Mouse (Mus musculus): ENCODE measurements at regions not wholly inside any gene's neighbourhood (a gene's known extent, or its start where the extent isn't known, plus 50 kb on each side); places are given as distances from the start of the nearest gene placed in this dataset.

- Histone ChIP-seq H3K9ac (replicated peaks; ENCODE audit: low read depth, low read length) (no peak overlapping the region), H3K36me3 (ENCODE audit: control insufficient read depth, insufficient read depth) (no peaks in the 10 kb centered on the region), H3K4me1 (replicated peaks; ENCODE audit: control insufficient read depth, insufficient read depth, low read length) (no peaks in the 10 kb centered on the region), H3K9me3 (ENCODE audit: control insufficient read depth, low read length) (no peaks in the 10 kb centered on the region), H3K27me3 (replicated peaks; ENCODE audit: control insufficient read depth, insufficient read depth, low read length) (no peaks in the 10 kb centered on the region), H3K4me3 (replicated peaks; ENCODE audit: low read length) (no peak overlapping the region), H3K27ac (ENCODE audit: low read length) (no peak overlapping the region), H3K4me2 (ENCODE audit: low read length) (no peak overlapping the region)
- no peak for ATAC-seq
Observed at GRCm38 (mm10) chr3:140205914-140206313, 1000.4 kb downstream of the Stpg2 start.

DNA sequence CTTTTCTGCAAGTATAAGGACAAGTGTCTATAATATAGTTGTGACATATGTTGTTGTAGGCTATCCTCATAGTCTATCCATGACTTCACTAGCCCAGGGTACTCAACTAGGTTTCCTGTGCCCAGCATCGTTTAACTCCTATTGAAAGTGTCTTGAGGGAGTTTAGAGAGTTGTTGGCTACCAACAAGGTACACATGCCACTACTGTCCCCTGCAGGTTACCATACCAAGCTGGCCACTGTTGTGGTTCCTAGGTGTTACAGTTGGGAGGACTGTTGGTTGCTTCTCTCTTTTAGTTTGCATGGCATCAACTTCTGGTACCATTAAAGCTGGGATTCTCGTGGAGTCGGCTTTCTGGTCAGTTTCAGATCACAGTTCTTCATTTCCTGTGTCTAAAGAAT, 990.7 kb downstream of the Pdha2 start:
- 84% methylated on average over 3 of the region's 3 CpGs for WGBS
- H3K27ac ChIP-seq (ENCODE audit: low read length) = no peak overlapping the region
- H3K9me3 ChIP-seq (ENCODE audit: control insufficient read depth, low read length) = no peaks in the 10 kb centered on the region
- H3K36me3 ChIP-seq (ENCODE audit: control insufficient read depth, insufficient read depth) = no peaks in the 10 kb centered on the region
- no peak overlapping the region for H3K4me2 ChIP-seq (ENCODE audit: low read length)
- H3K9ac ChIP-seq (replicated peaks; ENCODE audit: low read depth, low read length) = no peak overlapping the region
- H3K4me1 ChIP-seq (replicated peaks; ENCODE audit: control insufficient read depth, insufficient read depth, low read length) = no peaks in the 10 kb centered on the region
- no peak for ATAC-seq
- no peaks in the 10 kb centered on the region for H3K27me3 ChIP-seq (replicated peaks; ENCODE audit: control insufficient read depth, insufficient read depth, low read length)
- H3K4me3 ChIP-seq (replicated peaks; ENCODE audit: low read length) = no peak overlapping the region

DNA sequence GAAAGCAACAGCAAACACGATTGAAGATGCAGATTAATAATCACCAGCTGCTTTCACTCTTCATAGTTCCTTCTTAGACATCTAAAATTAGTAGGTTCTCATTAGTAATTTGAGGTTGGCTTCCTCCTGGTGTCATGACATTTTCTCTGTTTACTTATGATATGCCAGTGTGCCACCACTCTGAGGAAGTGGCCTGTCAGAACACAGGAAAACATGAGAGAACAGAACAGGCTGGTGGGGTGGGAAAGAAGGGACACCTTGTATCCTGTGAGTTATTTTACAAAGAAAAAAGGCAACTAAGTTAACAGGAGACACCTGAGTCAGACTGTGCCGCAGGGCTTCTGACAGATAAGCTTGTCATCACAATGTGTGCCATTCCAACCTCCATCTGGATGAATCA, 981.4 kb downstream of the Pdha2 start:
- Histone ChIP-seq H3K9ac (replicated peaks; ENCODE audit: low read depth, low read length) (no peak overlapping the region), H3K27ac (ENCODE audit: low read length) (no peak overlapping the region), H3K4me3 (replicated peaks; ENCODE audit: low read length) (no peak overlapping the region), H3K27me3 (replicated peaks; ENCODE audit: control insufficient read depth, insufficient read depth, low read length) (no peaks in the 10 kb centered on the region), H3K36me3 (ENCODE audit: control insufficient read depth, insufficient read depth) (no peaks in the 10 kb centered on the region), H3K4me2 (ENCODE audit: low read length) (no peak overlapping the region), H3K9me3 (ENCODE audit: control insufficient read depth, low read length) (no peaks in the 10 kb centered on the region), H3K4me1 (replicated peaks; ENCODE audit: control insufficient read depth, insufficient read depth, low read length) (no peaks in the 10 kb centered on the region)
- 82% methylated on average over 2 of the region's 2 CpGs for WGBS
- no peak for ATAC-seq

- no peak overlapping the region for H3K4me2 ChIP-seq (ENCODE audit: low read length)
- no peak for ATAC-seq
- H3K4me3 ChIP-seq (replicated peaks; ENCODE audit: low read length) = no peak overlapping the region
- H3K9me3 ChIP-seq (ENCODE audit: control insufficient read depth, low read length) = no peaks in the 10 kb centered on the region
- H3K4me1 ChIP-seq (replicated peaks; ENCODE audit: control insufficient read depth, insufficient read depth, low read length) = no peaks in the 10 kb centered on the region
- no peak overlapping the region for H3K9ac ChIP-seq (replicated peaks; ENCODE audit: low read depth, low read length)
- H3K27ac ChIP-seq (ENCODE audit: low read length) = no peak overlapping the region
- WGBS = 89% methylated on average over 4 of the region's 4 CpGs
- H3K27me3 ChIP-seq (replicated peaks; ENCODE audit: control insufficient read depth, insufficient read depth, low read length) = no peaks in the 10 kb centered on the region
- no peaks in the 10 kb centered on the region for H3K36me3 ChIP-seq (ENCODE audit: control insufficient read depth, insufficient read depth)
Observed at GRCm38 (mm10) chr3:140233144-140233543, 979.0 kb downstream of the Pdha2 start.

DNA sequence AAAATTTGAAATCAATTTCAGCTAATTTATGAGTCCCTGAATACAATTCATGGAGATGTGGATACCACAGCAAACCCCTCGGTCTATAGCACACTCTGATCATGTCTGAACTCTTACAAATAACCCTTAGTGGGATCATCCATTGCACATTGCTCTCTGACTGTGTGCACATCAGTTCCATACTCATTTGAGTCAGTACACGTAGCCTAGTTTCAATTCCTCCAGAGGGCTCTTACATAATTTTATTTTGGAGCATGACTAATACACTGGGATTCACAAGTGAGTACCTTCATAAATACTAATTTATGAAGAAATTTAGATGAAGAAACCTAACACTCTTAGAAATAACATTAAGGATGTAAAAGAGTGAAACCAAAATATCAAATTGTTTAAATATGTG, 978.3 kb downstream of the Pdha2 start:
- H3K4me1 ChIP-seq (replicated peaks; ENCODE audit: control insufficient read depth, insufficient read depth, low read length) = no peaks in the 10 kb centered on the region
- H3K4me2 ChIP-seq (ENCODE audit: low read length) = no peak overlapping the region
- ATAC-seq = no peak
- no peak overlapping the region for H3K9ac ChIP-seq (replicated peaks; ENCODE audit: low read depth, low read length)
- no peaks in the 10 kb centered on the region for H3K36me3 ChIP-seq (ENCODE audit: control insufficient read depth, insufficient read depth)
- no peak overlapping the region for H3K27ac ChIP-seq (ENCODE audit: low read length)
- 89% methylated on average over 2 of the region's 2 CpGs for whole genome bisulfite sequencing
- no peak overlapping the region for H3K4me3 ChIP-seq (replicated peaks; ENCODE audit: low read length)
- no peaks in the 10 kb centered on the region for H3K9me3 ChIP-seq (ENCODE audit: control insufficient read depth, low read length)
- no peaks in the 10 kb centered on the region for H3K27me3 ChIP-seq (replicated peaks; ENCODE audit: control insufficient read depth, insufficient read depth, low read length)

- 67% methylated on average over 1 of the region's 1 CpGs for WGBS
- H3K9ac ChIP-seq (replicated peaks; ENCODE audit: low read depth, low read length) = no peak overlapping the region
- H3K4me2 ChIP-seq (ENCODE audit: low read length) = no peak overlapping the region
- no peak overlapping the region for H3K4me3 ChIP-seq (replicated peaks; ENCODE audit: low read length)
- H3K4me1 ChIP-seq (replicated peaks; ENCODE audit: control insufficient read depth, insufficient read depth, low read length) = no peaks in the 10 kb centered on the region
- H3K9me3 ChIP-seq (ENCODE audit: control insufficient read depth, low read length) = no peaks in the 10 kb centered on the region
- H3K27ac ChIP-seq (ENCODE audit: low read length) = no peak overlapping the region
- ATAC-seq = no peak
- no peaks in the 10 kb centered on the region for H3K27me3 ChIP-seq (replicated peaks; ENCODE audit: control insufficient read depth, insufficient read depth, low read length)
- H3K36me3 ChIP-seq (ENCODE audit: control insufficient read depth, insufficient read depth) = no peaks in the 10 kb centered on the region
Observed at GRCm38 (mm10) chr3:140239276-140239675, 972.9 kb downstream of the Pdha2 start.

Small RNAs in the stretch of these regions (microRNA-seq; reads per million reads assigned to microRNA genes)
- gene Mir7j = 99.3 reads per million, percentile 54 among the genes with 10 or more reads in this experiment
